Mouse (Mus musculus): ENCODE measurements around the gene Hspa12b. TPM values are rescaled to one million over a fixed set of nuclear protein-coding genes. Genes with fewer than 3 reads are reported as not detected.
A peak's percentile ranks its signal among the peaks of the same experiment; 100 is the strongest.

Hspa12b gene
- polyA plus RNA-seq, 1 experiment, result 8.6 TPM

- Histone ChIP-seq H3K27ac (ENCODE audit: insufficient read depth, low read length) (no peak overlapping the region), H3K4me1 (ENCODE audit: control insufficient read depth, insufficient read depth, low read length) (peaks cover 7% of the 10 kb centered on the region)
- TF ChIP-seq POLR2A (IDR thresholded peaks at IDR 0.05; ENCODE audit: low read depth, low read length), result peak; percentile 56; the same call in 1 of the 2 replicates
- no peak for TF ChIP-seq CTCF (IDR thresholded peaks at IDR 0.05; ENCODE audit: borderline replicate concordance, insufficient read depth, low read length)
Measured at GRCm38 (mm10) chr2:131174700-131175099, 47.6 kb downstream of the Hspa12b start.

GRCm38 (mm10) chr2:131175286-131175944, 48.3 kb downstream of the Hspa12b start:
- H3K4me3 ChIP-seq (ENCODE audit: insufficient read depth, low read length), result no peak overlapping the region
- no peak overlapping the region for H3K27ac ChIP-seq (ENCODE audit: insufficient read depth, low read length)
- peaks cover 7% of the 10 kb centered on the region for H3K4me1 ChIP-seq (ENCODE audit: control insufficient read depth, insufficient read depth, low read length)
- TF ChIP-seq CTCF (IDR thresholded peaks at IDR 0.05; ENCODE audit: borderline replicate concordance, insufficient read depth, low read length) (no peak), POLR2A (IDR thresholded peaks at IDR 0.05; ENCODE audit: low read depth, low read length) (no peak)

More at GRCm38 (mm10) chr2:131174700-131175099, 47.6 kb downstream of the Hspa12b start:
- H3K4me3 ChIP-seq (ENCODE audit: insufficient read depth, low read length), result peak overlapping the region; percentile 60

GRCm38 (mm10) chr2:131175945-131176309, 48.8 kb downstream of the Hspa12b start:
- no peak for TF ChIP-seq CTCF (IDR thresholded peaks at IDR 0.05; ENCODE audit: borderline replicate concordance, insufficient read depth, low read length)
- TF ChIP-seq POLR2A (IDR thresholded peaks at IDR 0.05; ENCODE audit: low read depth, low read length), result no peak
- Histone ChIP-seq H3K4me1 (ENCODE audit: control insufficient read depth, insufficient read depth, low read length) (peaks cover 7% of the 10 kb centered on the region), H3K4me3 (ENCODE audit: insufficient read depth, low read length) (no peak overlapping the region), H3K27ac (ENCODE audit: insufficient read depth, low read length) (no peak overlapping the region)

- peaks cover 7% of the 10 kb centered on the region for H3K4me1 ChIP-seq (ENCODE audit: control insufficient read depth, insufficient read depth, low read length)
- H3K27ac ChIP-seq (ENCODE audit: insufficient read depth, low read length), result no peak overlapping the region
- H3K4me3 ChIP-seq (ENCODE audit: insufficient read depth, low read length), result no peak overlapping the region
- TF ChIP-seq CTCF (IDR thresholded peaks at IDR 0.05; ENCODE audit: borderline replicate concordance, insufficient read depth, low read length), result no peak
- no peak for TF ChIP-seq POLR2A (IDR thresholded peaks at IDR 0.05; ENCODE audit: low read depth, low read length)
Measured at GRCm38 (mm10) chr2:131176491-131176890, 49.4 kb downstream of the Hspa12b start.

GRCm38 (mm10) chr2:131177932-131178331, 50.9 kb downstream of the Hspa12b start:
- Histone ChIP-seq H3K4me1 (ENCODE audit: control insufficient read depth, insufficient read depth, low read length) (peaks cover 7% of the 10 kb centered on the region), H3K4me3 (ENCODE audit: insufficient read depth, low read length) (peak overlapping the region; percentile 72), H3K27ac (ENCODE audit: insufficient read depth, low read length) (no peak overlapping the region)
- TF ChIP-seq POLR2A (IDR thresholded peaks at IDR 0.05; ENCODE audit: low read depth, low read length), result no peak
- no peak for TF ChIP-seq CTCF (IDR thresholded peaks at IDR 0.05; ENCODE audit: borderline replicate concordance, insufficient read depth, low read length)

- TF ChIP-seq POLR2A (IDR thresholded peaks at IDR 0.05; ENCODE audit: low read depth, low read length) (no peak), CTCF (IDR thresholded peaks at IDR 0.05; ENCODE audit: borderline replicate concordance, insufficient read depth, low read length) (no peak)
- Histone ChIP-seq H3K4me3 (ENCODE audit: insufficient read depth, low read length) (peak overlapping the region; percentile 72), H3K4me1 (ENCODE audit: control insufficient read depth, insufficient read depth, low read length) (peaks cover 7% of the 10 kb centered on the region), H3K27ac (ENCODE audit: insufficient read depth, low read length) (no peak overlapping the region)
Measured at GRCm38 (mm10) chr2:131178828-131179245, 51.8 kb downstream of the Hspa12b start.

- TF ChIP-seq CTCF (IDR thresholded peaks at IDR 0.05; ENCODE audit: borderline replicate concordance, insufficient read depth, low read length) (no peak), POLR2A (IDR thresholded peaks at IDR 0.05; ENCODE audit: low read depth, low read length) (peak; percentile 15; the same call in 1 of the 2 replicates)
- Histone ChIP-seq H3K4me1 (ENCODE audit: control insufficient read depth, insufficient read depth, low read length) (peaks cover 7% of the 10 kb centered on the region), H3K27ac (ENCODE audit: insufficient read depth, low read length) (peak overlapping the region; percentile 5; the same call in 1 of the 2 replicates), H3K4me3 (ENCODE audit: insufficient read depth, low read length) (peak overlapping the region; percentile 72)
Measured at GRCm38 (mm10) chr2:131179246-131179886, 52.3 kb downstream of the Hspa12b start.

- Histone ChIP-seq H3K4me3 (ENCODE audit: insufficient read depth, low read length) (peak within 1 kb of the TSS; percentile 72), H3K27ac (ENCODE audit: insufficient read depth, low read length) (peak within 1 kb of the TSS; percentile 5; the same call in 1 of the 2 replicates), H3K4me1 (ENCODE audit: control insufficient read depth, insufficient read depth, low read length) (peaks cover 7% of the 10 kb centered on the region)
- TF ChIP-seq POLR2A (IDR thresholded peaks at IDR 0.05; ENCODE audit: low read depth, low read length), result peak; percentile 37; the same call in 1 of the 2 replicates
- TF ChIP-seq CTCF (IDR thresholded peaks at IDR 0.05; ENCODE audit: borderline replicate concordance, insufficient read depth, low read length), result peak; percentile 52; the same call in 1 of the 2 replicates
Measured at GRCm38 (mm10) chr2:131179990-131180587, 53.0 kb downstream of the Hspa12b start, which contains the start of gene Cenpb. Gene Cenpb (minus strand): TSS chr2:131180067.

- no peak overlapping the region for H3K27ac ChIP-seq (ENCODE audit: insufficient read depth, low read length)
- peak overlapping the region; percentile 25; the same call in 1 of the 2 replicates for H3K4me3 ChIP-seq (ENCODE audit: insufficient read depth, low read length)
- TF ChIP-seq CTCF (IDR thresholded peaks at IDR 0.05; ENCODE audit: borderline replicate concordance, insufficient read depth, low read length) (no peak), POLR2A (IDR thresholded peaks at IDR 0.05; ENCODE audit: low read depth, low read length) (peak; percentile 69)
- H3K4me1 ChIP-seq (ENCODE audit: control insufficient read depth, insufficient read depth, low read length), result peaks cover 5% of the 10 kb centered on the region; the same call in 1 of the 2 replicates
Measured at GRCm38 (mm10) chr2:131186343-131186742, 59.3 kb downstream of the Hspa12b start.
